In the genomic region with DNA sequence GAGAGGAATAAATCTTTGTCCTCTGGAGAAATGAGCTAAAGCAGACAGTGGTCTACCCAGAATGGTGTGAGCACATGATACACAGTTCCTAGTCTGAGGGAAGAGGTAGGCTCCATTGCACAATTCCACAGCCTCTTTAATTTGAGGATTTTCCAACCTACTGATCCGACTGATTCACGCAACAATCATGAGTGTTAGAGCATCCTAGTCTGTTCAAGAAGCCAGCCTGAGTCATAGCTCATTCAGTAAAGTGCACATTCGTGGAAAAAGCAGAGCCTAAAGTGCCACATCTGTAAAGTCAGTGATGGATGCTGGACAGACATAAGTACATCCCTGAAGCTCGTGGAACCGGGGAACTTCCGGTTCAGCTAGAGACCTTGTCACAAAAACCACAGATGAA, we compare ENCODE assay signal across 27 mouse cellular contexts. TPM values are rescaled to one million over a fixed set of nuclear protein-coding genes. Genes with fewer than 3 reads are reported as not detected.
"Had no signal": no experiment of that assay in that cellular context is flagged by ENCODE, and none has a peak within 500 bp of the region (broad histone marks: within the 10 kb centered on the region; RNA-seq: fewer than 3 reads in every experiment).

No protein-coding gene starts in this region.

- ATAC-seq: hindbrain, embryonic 16.5 days; inflammation-experienced regulatory T-cells, adult 6 months; intestine, embryonic 15.5 days; intestine, postnatal 0 days; liver, embryonic 12.5 days had no signal

- DNase-seq: gastrocnemius, adult 2 months; gastrocnemius, postnatal 10 days; gastrocnemius, postnatal 25 days; heart, adult 18-20 months; heart, postnatal 10 days; heart, postnatal 4 days; kidney, adult 18-20 months; kidney, adult 8-10 months; kidney, postnatal 10 days; kidney, postnatal 25 days; kidney, postnatal 4 days; layer of hippocampus, adult 9-11 months; layer of hippocampus, postnatal 36 days; left cerebral cortex, postnatal 4 days had no signal

RNA-seq across cellular contexts. Expression of a gene that starts 6.3 kb away (rescaled TPM):
- total RNA-seq: gastrocnemius, postnatal 25 days had no signal

RNA-seq across cellular contexts. Expression of a gene that starts 8.9 kb away (rescaled TPM):
- total RNA-seq: gastrocnemius, adult 2 months; gastrocnemius, postnatal 10 days; gastrocnemius, postnatal 25 days; heart, adult 18-20 months; heart, adult 8-10 months; heart, postnatal 10 days; heart, postnatal 25 days; layer of hippocampus, adult 8-10 months; layer of hippocampus, postnatal 14 days; layer of hippocampus, postnatal 36 days; left cerebral cortex, adult 18-20 months; left cerebral cortex, adult 8-10 months; left cerebral cortex, postnatal 10 days; left cerebral cortex, postnatal 25 days; left cerebral cortex, postnatal 4 days had no signal
